Mouse (Mus musculus) right cerebral cortex, postnatal 14 days (tissue): ENCODE data around the gene Ggnbp2.

Experiments
- DNase-seq: peaks from one replicate; pipeline ENCODE4 v3.0.0; 2022

The Ggnbp2 gene

DNA sequence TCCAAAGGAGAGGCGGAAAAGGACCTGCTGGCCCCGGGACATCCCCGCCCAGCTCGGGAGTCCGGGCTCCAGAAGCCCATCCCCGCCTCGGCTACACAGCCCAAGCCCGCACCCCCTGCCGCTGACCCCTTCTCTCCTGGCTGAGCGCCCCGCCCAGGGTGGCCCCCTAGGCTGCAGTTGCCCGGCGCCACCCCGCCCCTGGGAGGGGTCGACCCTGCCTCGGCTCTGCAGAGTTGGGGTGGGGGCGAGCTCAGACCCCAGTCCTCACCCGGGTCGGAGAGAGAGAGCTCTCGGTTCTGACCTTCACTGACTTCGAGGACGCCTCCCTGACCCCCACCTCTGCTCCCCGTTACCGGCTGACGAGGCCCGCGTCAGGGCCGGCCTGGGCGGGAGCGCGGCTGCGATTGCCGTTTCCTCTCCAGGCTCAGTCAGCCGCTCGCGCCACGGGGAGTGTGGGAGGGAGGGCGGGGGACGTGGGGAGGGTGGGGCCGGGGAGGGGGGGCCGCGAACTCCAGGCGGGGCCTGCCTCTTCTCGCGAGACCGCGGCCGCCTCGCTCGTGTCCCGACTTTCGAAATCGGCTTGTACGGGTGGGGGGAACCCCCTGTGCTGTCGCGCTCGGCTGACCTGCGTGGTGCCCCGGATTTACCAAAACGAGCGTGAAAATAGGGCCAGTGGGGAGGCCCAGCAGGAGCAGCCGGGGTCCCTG, at the start of gene Ggnbp2:
Gene Ggnbp2 (minus strand): TSS at position 481 of the 707 bp plus-strand sequence.
- peak; percentile 93 for DNase-seq

DNA sequence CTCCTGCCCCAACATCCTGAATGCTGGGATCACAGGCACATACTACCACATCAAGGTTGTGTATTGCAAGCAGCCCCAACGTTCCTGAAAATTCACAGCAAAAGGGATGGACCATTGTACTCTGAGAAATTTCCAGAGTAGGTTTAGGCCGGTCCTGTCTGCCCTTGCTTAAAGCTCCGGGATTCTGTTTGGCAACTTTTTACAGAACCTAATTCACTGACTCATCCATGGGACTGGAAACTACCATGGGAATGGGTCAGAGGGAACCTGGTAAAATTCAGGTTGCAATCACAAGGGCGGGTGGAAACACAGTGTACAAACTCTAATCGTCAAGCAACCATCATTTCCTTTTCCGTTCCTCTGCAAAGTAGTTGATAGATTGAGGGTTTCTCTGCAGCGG, 49.3 kb upstream of the Ggnbp2 start:
- no peak for DNase-seq

GRCm38 (mm10) chr11:84919276-84919675, 48.7 kb upstream of the Ggnbp2 start:
- peak; percentile 36 for DNase-seq

DNA sequence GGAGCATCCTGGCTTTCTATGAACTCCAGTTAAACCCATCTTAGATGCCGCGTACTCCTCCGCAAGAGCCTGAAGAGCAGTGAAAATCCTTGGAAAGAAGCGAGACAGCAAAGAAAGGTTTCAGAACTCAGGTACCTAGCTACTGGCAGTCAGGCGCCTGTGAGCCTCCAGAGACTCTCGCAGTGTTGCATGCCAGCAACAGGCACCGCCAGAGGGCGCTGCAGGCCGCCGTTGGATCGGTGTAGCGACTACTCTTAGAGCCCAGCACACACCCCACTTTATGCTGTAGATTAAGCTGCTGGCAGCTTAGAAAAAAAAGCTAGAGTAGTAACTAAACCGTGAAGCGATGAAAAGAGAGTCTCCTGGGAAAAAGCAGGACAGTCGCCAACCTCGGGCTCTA, 47.8 kb upstream of the Ggnbp2 start:
- DNase-seq = peak; percentile 95

GRCm38 (mm10) chr11:84916703-84917300, 46.2 kb upstream of the Ggnbp2 start:
- no peak for DNase-seq

DNA sequence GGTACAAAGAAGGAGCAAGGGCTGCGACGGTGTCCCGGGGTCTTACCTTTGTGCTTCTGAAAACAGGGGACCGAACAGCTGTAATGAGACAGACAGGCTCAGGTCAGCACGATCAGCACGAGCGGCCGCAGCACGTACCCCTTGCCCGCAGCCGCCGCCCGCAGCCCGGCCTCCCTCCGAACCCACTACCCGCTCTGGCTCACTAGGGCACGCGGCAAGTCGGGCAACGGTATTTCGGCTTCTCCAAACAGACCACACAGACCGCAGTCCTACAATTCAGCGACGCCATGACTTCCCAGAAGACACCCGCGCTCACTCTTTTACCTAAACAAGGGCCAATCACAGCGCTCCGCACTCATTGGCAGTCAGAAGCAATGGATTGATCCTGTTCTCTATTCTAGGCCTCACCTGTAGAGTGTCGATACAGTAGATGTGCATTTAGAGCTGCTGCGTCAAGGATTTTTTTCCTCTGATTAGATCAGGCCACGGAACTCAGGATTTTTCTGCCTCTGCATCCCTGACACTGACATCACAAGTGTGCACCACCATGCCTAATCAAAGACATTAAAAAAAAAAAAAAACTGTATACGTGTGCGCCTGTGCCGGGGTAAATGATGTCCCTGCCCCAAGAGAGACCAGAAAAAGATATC, 45.6 kb upstream of the Ggnbp2 start, which contains the start of gene Znhit3:
Gene Znhit3 (minus strand): TSS at position 314 of the 650 bp plus-strand sequence.
- DNase-seq = peak; percentile 73

DNA sequence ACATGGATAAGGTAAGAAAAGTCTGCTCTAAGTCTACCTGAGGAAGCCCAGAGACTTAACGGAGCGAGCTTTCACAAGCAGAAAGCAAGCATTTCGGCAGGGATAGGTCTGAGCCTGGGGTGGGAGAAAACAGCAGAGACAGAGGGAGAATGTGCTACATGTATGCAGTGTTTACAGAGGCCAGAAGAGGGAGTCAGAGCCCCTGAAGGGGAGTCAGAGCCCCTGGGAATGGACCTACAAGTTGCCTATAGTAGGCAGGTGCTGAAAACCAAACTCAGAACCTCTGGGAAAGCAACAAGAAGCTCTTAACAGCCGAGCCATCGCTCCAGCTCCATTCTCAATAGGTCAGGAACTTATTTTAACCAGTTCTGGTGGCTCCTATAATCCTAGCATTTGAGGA, 44.1 kb upstream of the Ggnbp2 start:
- no peak for DNase-seq

- DNase-seq = no peak
Observed at GRCm38 (mm10) chr11:84910411-84910810, 39.8 kb upstream of the Ggnbp2 start.

- DNase-seq = no peak
Observed at GRCm38 (mm10) chr11:84908480-84908879, 37.9 kb upstream of the Ggnbp2 start.

- DNase-seq = no peak
Observed at GRCm38 (mm10) chr11:84907081-84907480, 36.5 kb upstream of the Ggnbp2 start.

DNA sequence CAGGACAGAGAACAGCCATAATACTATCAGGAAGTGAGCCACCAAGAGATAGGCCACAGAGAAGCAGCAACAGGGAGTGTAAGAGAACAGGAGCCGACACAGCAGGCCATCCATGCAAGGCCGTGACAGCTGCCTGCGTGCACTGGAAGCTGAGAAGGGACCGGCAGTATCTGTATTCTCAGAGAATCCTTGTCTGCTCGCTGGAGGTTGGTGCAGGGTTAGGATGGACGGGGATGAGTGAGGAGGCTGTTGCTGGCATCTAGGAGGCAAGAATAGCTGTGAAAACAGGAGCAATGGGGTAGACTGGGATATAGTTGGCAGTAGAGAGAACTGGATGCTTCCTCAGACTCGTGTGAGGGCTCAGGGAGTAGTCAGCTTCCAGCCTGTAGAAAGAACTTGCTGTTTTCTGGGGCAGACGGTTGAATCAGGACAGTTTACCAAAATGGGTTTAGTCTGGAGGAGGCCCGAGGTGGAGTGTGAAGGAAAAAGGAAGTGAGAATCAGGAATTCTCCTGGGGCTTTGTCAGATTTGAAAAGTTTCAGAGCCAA, 34.1 kb upstream of the Ggnbp2 start:
- no peak for DNase-seq

- no peak for DNase-seq
Observed at GRCm38 (mm10) chr11:84893113-84893512, 22.5 kb upstream of the Ggnbp2 start.

GRCm38 (mm10) chr11:84891705-84892104, 21.1 kb upstream of the Ggnbp2 start:
- no peak for DNase-seq

GRCm38 (mm10) chr11:84889492-84889891, 18.9 kb upstream of the Ggnbp2 start:
- no peak for DNase-seq

DNA sequence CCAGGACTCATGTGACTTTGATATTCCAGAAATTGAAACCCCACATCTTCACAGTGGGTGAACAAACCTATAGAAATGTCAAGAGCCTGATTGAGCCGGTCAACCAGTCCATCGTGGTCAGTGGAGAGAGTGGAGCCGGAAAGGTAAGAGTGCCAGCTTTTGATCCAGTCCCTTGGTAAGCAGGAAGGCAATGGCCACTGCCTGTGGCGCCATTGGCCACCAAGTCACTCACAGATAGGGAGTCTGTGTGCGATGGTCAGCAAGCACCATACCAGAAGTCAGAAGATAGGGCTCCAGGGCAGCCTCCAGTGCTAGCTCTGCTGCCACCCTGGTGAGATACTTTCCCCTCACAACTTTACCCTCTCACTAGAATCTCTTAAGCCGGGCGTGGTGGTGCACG, 17.4 kb upstream of the Ggnbp2 start:
- no peak for DNase-seq

DNA sequence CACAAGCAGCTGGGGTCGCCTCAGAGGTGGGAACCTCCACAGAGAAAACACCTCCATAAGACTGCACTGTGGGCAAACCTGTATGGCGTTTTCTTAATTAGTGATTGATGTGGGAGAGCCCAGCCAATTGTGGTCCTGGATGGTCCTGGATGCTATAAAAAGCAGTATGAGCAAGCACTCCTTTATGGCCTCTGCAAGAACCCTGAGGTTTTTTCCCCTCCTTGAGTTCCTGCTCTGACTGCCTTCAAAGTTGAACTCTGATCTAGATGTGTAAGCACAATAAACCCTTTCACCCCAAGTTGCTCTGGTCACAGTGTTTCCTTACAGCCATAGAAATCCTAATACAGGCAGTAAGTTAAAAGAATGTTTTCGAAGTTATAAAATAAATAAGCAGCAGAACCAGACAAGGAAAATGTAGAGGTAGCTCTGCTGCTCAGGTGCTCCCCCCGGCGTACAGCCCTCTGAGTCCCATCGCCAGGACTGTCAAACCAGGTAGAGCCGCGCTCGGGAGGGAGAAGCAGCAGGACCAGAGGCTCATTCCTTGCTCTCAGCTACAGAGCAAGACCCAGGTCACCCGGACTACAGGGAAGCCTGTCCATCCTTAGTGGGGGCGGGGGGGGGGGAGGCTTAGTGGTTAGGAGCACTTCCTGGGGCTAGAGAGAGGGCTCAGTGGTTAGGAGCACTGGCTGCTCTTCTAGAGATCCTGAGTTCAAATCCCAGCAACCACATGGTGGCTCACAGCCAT, 16.3 kb upstream of the Ggnbp2 start:
- no peak for DNase-seq

- DNase-seq = no peak
Observed at GRCm38 (mm10) chr11:84886236-84886635, 15.6 kb upstream of the Ggnbp2 start.

- DNase-seq = no peak
Observed at GRCm38 (mm10) chr11:84885238-84885637, 14.6 kb upstream of the Ggnbp2 start.

DNA sequence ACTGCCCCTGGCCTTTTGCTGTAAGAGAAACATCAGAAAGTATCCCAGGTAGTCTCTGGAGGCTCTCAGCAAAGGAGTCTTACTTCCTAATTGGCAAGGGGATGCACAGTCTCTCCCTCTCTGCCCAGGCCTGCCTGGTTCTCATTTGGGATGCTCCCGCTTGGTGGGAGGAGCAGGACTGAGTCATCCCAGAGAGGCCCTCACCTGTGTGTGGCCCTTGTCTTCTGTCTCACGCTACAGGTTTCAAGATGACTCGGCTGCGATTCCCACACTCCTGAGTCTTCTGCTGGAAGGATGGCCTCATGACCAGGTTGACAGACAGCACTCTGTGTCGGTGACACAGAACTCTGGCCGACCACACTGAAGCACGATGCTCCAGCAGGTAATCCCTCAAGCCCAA, 11.7 kb upstream of the Ggnbp2 start:
- no peak for DNase-seq

- DNase-seq = no peak
Observed at GRCm38 (mm10) chr11:84880971-84881370, 10.4 kb upstream of the Ggnbp2 start.

- peak; percentile 46 for DNase-seq
Observed at GRCm38 (mm10) chr11:84880465-84880961, 9.9 kb upstream of the Ggnbp2 start.

- DNase-seq = peak; percentile 76
Observed at GRCm38 (mm10) chr11:84879772-84880464, 9.3 kb upstream of the Ggnbp2 start, which contains the start of the genes Myo19 and Pigw. TSS of gene Myo19 (plus strand) at chr11:84880148. TSS of gene Pigw (minus strand) at chr11:84880285.
